ENCODE assay signal across 30 mouse cellular contexts in the genomic region with DNA sequence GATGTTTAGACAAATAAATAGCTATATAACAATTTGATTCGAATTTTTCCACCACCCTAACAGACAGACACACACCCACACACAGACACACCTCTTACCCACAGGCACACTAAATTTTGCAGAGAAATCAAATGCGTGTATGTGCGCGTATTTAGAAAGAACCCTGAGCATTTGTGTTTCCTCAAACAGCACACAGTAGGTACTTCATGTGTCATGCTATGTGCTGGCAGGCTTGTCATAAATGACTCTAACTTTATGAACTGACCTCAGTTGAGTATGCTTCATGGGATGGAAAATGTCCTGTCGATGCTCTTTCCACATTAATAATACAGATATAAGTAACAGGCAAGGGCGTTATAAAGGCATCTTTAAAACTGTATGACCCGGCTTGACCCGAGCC. TPM values are rescaled to one million over a fixed set of nuclear protein-coding genes. Genes with fewer than 3 reads are reported as not detected.
"Had no signal": no experiment of that assay in that cellular context is flagged by ENCODE, and none has a peak within 500 bp of the region (broad histone marks: within the 10 kb centered on the region; RNA-seq: fewer than 3 reads in every experiment).

No protein-coding gene starts in this region.

- H3K4me3 ChIP-seq: embryonic facial prominence, embryonic 10.5 days; embryonic facial prominence, embryonic 12.5 days; embryonic facial prominence, embryonic 13.5 days; embryonic facial prominence, embryonic 15.5 days; erythroblast, embryonic 14.5 days; forebrain, embryonic 10.5 days; forebrain, embryonic 12.5 days; forebrain, embryonic 13.5 days; heart, adult 2 months; heart, embryonic 10.5 days had no signal

- H3K9me3 ChIP-seq: embryonic facial prominence, embryonic 10.5 days; embryonic facial prominence, embryonic 12.5 days; embryonic facial prominence, embryonic 13.5 days; embryonic facial prominence, embryonic 15.5 days; forebrain, embryonic 10.5 days; forebrain, embryonic 12.5 days; forebrain, embryonic 13.5 days; heart, embryonic 10.5 days had no signal

- H3K4me2 ChIP-seq: embryonic facial prominence, embryonic 12.5 days; embryonic facial prominence, embryonic 13.5 days; embryonic facial prominence, embryonic 15.5 days; forebrain, embryonic 12.5 days; forebrain, embryonic 13.5 days had no signal

- DNase-seq: cerebellum, adult 8-10 months; cerebellum, adult 9-10 months; cerebellum, adult 9-11 months; cerebellum, postnatal 10 days; cerebellum, postnatal 14 days; cerebellum, postnatal 25 days; cerebellum, postnatal 36 days; embryo, embryonic 11 days; forebrain, postnatal 0 days; gastrocnemius, postnatal 10 days; gastrocnemius, postnatal 14 days; gastrocnemius, postnatal 36 days; heart, adult 11 months; heart, adult 18-20 months; heart, adult 2 months had no signal

- H3K9ac ChIP-seq: embryonic facial prominence, embryonic 12.5 days; embryonic facial prominence, embryonic 13.5 days; embryonic facial prominence, embryonic 15.5 days; forebrain, embryonic 12.5 days; forebrain, embryonic 13.5 days; forebrain, postnatal 0 days had no signal

- H3K27me3 ChIP-seq: embryonic facial prominence, embryonic 12.5 days; embryonic facial prominence, embryonic 13.5 days; embryonic facial prominence, embryonic 15.5 days; forebrain, embryonic 12.5 days; forebrain, embryonic 13.5 days had no signal

- H3K36me3 ChIP-seq: embryonic facial prominence, embryonic 10.5 days; embryonic facial prominence, embryonic 12.5 days; embryonic facial prominence, embryonic 13.5 days; embryonic facial prominence, embryonic 15.5 days; forebrain, embryonic 10.5 days; forebrain, embryonic 12.5 days had no signal

- ATAC-seq: forebrain, embryonic 13.5 days; forebrain, embryonic 14.5 days; forebrain, embryonic 16.5 days; forebrain, postnatal 0 days had no signal

- H3K4me1 ChIP-seq: forebrain, embryonic 12.5 days; forebrain, embryonic 13.5 days had no signal

- H3K27ac ChIP-seq: embryonic facial prominence, embryonic 10.5 days; embryonic facial prominence, embryonic 12.5 days; embryonic facial prominence, embryonic 13.5 days; embryonic facial prominence, embryonic 15.5 days; forebrain, embryonic 10.5 days; forebrain, embryonic 12.5 days; forebrain, embryonic 13.5 days; heart, adult 2 months; heart, embryonic 10.5 days had no signal

RNA-seq across cellular contexts. Expression of a gene that starts 17.2 kb away (rescaled TPM):
- total RNA-seq: common myeloid progenitor, adult 5-6 weeks; granulocyte monocyte progenitor cell, adult 5-6 weeks; heart, adult 2 months; heart, adult 8-10 months had no signal
- polyA plus RNA-seq: embryonic facial prominence, embryonic 10.5 days; embryonic facial prominence, embryonic 15.5 days; erythroblast, embryonic 14.5 days; forebrain, embryonic 10.5 days; forebrain, embryonic 11.5 days; forebrain, embryonic 12.5 days; forebrain, embryonic 14.5 days had no signal
